Mouse (Mus musculus): ENCODE measurements around the gene Pigl. TPM values are rescaled to one million over a fixed set of nuclear protein-coding genes. Genes with fewer than 3 reads are reported as not detected.

Gene Pigl
- total RNA-seq, 2 experiments from 2014 or later: 7.2 to 10.0 TPM

DNA sequence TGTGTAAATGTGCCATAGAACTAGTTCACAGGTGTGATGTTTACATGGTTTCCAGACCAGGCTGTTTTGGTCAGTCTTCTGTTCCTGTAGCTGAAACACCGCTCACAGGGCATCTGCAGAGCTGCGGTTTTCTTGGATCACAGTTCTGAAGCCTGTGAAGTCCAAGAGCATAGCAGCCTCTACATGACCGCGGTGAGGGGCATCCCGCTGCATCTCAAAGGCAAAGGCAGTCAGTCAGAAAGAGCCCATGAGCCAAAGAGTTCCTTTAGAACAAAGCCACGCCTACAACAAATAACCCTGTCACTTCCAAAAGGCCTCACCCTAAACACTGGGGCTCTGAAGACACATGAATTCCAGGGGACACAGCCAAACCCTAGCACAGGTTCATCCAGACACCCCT, 55.1 kb downstream of the Pigl start:
- DNase-seq: no peak

DNA sequence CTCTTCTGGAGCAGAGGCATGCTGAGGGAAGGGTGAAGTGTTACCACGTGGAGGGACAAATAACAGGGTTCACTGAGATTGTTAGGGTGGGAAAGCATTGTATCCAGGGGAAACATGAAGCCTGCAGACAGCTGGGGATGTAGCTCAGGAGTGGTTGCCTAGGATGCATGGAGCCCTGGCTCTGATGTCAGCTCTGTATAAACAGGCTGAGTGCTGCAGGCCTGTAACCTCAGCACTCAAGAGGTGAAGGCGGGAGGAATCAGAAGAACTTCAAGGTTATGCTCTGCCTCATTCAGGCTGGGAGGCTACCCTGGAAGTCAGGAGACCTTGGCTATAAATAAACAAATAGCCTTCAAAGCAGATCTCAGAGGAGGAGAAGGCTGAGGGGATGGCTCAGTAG, 60.7 kb downstream of the Pigl start:
- DNase-seq: peak; percentile 29 to 65

DNA sequence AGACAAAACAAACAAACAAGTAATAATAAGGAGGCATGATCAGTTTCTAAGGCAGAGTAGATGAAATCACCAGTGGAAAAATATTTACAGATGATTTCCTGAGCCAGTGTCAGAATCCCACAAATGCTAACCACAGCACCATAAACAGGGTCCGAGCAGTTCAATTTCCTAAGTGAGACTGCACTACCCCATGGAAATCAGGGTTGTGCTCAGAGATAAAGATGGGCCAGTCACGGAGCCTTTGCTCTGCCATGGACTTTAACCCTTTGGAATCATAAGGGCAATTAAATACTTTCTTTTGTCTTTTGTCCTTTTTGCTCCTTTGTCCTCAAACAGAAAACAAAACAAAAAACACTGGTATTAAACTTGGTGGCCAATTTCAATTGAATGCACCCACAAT, 64.0 kb downstream of the Pigl start:
- no peak for DNase-seq

DNA sequence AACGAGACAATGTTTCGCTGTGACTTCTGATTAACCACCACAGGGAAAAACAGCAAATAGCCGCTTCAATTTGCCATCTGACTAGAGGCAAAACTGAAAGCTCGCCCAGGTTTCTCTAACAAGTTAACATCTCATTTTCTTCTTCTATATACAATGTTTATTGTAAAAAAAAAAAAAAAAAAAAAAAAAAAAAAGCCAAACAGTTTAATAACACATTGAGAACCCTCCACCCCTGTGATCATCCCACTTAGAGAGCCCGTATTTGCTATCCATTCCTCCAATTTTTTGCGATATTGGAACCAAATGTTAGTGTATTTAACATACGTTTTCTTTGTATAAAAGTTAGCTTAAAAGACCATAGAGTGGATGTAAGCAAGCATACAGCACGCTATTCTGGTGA, 78.8 kb downstream of the Pigl start:
- DNase-seq: no peak

DNA sequence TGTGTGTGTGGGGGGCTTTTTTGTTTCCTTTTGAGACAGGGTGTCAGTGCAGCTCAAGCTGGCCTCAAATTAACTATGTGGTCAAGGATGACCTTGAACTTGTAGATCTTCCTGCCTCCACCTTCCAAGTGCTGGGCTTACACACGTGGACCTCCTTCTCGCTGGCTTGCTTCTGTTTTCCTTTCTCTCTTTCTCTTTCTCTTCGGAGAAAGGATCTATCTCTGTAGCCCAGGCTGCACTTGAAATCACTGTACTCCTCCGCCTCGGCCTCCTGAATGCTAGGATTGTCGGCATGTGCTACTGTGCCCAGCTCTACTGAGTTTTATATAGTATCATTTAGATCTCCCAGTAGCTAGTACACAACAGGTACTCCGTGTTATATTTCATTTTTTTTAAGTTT, 79.3 kb downstream of the Pigl start:
- DNase-seq: no peak

DNA sequence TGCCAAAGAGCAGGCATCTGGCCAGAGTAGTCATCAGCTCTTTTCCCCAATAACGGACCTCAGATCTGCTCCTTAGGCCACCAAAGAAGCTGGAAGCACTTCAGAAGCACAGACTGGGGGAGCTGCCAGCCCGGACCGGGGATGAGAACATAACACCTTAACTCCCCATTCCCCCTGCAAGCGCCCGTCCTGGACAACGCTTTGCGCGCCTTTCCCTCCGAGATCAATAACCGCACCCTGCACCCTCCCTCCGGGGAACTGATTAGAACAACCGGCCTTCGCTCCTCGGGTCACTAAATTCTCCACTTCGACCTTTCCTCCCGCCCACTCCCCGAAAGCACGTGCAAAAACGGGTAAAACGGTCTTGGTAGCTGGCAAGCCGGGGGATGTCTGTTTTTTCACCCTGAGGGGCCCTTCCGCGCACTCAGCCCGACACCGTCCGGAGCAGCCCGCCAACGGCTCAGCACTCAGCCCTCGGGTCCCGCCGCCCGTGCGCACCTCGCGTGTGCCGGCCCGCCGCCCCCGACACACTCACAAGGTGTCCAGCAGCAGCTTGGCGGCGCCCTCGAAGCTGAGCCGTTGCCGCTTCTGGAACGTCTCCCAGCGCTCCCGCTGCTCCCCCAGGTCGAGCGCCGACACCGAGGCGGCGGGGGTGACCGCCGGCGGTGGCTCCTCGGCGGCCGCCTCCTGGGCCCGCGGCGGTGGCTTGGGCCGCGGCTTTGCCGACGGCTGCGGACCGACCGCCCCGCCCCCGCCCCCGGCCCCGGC, 80.2 kb downstream of the Pigl start:
- DNase-seq: peak; percentile 65 to 76

DNA sequence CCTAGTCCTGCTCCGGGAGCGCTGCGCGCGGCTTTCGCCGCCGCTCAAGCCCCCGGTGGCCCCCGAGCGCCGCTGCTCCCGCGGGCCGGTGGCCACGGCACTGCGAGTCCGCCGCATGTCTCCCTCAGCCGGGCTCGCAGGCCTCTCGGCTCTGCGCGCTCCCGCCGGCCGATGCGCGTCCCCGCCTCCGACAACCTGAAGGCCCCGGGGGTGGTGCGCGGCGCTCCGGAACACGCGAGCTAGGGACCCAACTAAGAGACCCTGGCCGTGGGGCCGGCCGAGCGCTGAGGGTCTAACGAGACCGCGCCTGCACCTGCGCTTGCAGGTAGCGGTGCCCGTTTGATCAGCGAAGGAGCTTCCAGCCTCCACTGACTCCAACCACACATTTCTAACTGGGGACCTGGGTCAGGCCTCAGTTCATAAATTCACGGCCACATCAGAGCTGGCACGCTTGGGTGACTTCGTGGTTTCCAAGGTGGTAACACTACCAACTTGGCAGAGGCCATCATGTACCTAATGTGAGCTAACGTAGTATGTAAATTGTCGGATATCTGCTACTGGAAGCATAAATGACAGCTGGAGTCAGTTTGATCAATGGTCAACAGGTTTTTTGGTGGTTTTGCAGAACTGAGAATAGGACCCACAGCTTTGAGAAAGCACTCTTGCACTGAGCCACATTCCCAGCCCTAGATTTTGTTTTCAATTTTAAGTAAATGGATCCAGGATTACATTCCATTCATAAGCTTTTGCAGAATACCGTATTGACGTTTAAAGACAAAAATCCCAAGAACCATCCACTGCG, 81.0 kb downstream of the Pigl start, which contains the start of gene Cenpv:
Cenpv (minus strand) TSS at position 173 of the 802 bp plus-strand sequence.
- peak; percentile 85 to 91 for DNase-seq

DNA sequence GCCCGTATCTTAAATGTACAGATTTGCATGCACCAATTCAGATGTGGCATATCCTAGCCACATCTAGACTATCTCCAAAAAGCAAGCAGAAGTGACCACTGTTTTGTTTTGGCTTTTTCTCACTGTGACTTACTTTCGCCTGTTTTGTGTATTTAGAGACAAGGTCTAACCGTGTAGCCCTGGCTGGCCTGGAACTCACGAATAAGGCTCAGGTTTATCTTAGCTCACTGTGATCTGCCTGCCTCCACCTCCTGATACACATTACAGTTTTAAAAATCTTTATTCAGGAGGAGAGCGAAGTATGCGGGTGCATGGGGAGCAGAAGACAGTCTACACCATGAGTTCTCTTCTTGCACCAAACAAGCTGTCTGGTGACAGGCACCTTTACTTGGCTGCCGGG, 81.9 kb downstream of the Pigl start:
- no peak for DNase-seq

DNA sequence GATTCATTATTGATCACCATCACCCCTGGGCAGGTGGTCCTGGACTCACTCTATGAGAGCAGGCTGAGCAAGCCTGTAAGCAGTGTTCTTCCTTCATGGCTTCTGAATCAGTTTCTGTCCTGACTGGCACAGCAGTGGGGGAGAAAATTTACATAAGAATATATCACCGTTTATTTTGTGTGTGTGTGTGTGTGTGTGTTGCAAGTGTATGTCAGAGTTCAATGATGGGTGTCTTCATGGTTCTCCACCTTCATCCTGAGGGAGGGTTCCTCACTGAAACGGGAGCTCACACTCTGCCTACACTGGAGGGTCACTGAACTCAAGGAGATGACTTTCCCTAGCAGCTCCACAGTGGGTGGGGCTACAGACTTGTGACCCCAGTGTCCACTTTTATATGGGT, 82.7 kb downstream of the Pigl start:
- DNase-seq: no peak

DNA sequence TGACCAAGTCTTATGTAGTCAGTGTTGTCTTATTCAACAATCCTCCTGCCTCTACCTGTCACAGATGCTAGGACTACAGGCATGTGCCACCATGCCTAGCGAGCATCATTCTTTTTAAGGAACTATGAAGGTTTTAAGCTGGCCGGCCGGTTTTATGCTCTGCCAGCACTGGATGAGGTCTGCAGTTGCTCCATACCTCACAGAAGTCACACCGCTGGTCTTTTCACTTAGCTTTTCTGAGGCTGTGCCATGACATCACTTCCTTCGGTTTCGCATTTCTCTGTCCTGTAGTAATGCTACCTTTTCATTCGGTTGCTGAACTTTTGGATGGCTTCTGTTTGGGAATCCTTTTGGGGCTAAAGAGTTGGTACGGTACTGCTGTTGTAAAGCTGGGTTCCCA, 83.3 kb downstream of the Pigl start:
- no peak for DNase-seq

DNA sequence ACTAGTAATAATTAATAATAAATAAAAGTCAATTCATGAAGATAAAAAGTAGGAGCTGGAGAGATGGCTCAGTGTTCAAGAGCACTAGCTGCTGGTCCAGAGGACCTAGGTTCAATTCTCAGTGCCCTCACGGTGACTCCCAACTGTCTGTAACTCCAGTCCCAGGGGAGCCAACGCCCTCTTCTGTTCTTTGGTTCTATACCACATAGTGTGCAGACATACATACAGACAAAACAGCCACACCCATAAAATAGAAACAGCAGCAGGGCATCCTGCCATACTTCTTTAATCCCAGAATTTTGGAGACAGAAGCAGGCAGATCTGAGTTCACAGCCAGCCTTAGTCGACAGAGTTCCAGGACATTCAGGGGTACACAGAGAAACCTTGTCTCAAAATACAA, 85.7 kb downstream of the Pigl start:
- DNase-seq: no peak

DNA sequence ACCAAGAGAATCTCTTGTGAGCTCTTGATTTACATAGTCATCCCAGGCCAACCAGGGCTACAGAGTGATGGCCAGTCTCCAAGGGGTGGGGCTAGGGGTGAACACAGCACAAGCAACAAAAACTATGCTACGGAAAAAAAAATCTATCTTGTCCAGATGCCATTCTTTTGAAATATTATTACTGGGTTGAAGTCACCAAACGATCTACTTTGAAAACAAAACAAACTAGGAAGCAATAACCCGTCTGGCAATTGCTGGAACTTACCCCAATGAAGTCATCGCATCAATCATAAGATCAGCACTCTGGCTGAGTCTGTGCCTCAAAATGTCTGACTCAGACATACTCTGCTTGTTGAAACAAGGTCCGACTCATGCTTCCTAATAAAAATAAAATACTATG, 91.5 kb downstream of the Pigl start:
- peak; percentile 83 to 92 for DNase-seq

DNA sequence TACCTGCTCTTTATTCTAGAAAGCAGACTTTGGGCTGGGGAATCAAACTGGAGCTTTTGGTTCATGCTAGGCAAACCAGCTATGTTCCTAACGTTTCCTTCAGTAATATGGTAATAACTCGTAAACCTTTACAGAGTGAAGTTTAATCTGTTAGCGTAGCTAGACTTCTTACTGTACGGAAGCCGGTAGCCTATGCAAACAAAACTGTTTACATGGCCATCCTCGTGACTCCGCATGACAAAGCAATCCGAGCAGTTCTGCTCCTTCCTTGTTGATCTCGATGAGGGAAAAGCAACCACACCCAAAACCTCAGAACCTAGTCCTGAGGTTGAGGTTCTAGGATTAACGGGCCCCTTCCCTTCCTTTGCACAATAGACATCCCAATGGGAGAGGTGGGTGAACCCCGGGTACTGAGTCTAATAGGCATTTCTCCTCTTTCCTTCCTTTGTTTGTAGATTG, 92.0 kb downstream of the Pigl start:
- peak; percentile 44 to 58 for DNase-seq

DNA sequence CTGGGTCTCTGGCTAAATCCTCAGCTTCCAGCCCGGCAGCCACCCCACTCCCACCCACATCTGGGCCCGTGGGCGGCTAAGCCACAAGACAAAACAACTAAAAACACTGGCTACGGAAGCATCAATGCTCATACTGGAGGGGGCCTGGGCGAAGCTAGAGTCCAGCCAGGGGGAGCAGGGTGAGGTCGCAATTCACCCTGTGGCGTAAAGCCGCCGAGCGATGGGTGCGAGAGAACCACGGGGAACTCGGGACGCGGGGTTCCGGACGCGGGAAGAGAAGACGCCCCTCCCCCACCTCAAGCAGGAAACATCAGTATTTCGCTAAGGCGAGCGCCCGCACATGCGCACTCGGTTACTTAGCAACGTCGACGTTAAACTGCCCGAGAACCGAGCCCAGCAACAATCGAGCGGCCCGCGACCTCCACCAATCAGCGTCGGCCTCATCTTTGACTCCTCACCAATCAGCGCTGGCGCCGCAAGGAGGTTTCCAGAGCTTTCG, 92.5 kb downstream of the Pigl start, which contains the start of gene Ubb:
Ubb (plus strand) TSS at position 445 of the 499 bp plus-strand sequence.
- peak; percentile 99 to 100 for DNase-seq

DNA sequence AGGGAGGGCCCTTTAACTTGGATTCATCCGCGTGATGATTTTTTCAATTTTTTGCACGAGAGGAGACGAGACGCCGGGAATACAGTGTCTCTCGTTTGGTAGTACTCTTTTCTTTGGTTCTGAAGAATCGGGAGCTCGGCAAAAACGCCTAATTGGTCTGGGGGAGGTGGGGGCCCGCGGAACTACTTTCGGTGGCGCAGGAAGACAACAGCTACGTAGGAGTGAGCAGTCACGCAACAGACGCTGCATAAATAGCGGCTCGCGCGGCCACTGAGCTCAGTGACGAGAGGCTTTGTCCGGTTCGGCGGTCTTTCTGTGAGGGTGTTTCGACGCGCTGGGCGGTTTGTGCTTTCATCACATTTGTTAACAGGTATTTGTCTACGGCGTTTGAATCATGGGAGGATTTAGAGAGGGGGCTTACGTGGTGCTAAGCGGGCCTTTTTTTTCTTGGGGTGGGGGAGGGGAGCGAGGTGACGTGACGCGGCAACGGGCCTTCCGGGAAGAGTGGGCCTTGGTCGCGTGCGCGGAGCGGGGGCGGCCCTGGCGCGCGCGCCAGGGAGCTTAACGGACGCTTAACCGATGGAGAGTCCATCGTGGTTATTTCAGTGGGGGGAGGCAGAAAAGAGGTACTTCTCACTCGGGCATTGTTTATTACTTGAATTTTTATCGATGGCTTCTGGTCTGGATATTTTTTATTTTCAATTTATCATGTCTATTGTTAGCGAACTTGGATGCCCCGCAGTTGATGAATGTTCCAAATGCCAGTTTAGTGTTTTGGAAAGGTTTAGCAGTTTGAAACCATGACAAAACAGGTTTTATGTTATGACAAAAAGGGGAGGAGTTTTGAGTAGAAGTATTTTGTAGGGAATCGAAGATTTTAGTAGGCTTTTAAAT, 93.2 kb downstream of the Pigl start:
- peak; percentile 90 to 92 for DNase-seq

DNA sequence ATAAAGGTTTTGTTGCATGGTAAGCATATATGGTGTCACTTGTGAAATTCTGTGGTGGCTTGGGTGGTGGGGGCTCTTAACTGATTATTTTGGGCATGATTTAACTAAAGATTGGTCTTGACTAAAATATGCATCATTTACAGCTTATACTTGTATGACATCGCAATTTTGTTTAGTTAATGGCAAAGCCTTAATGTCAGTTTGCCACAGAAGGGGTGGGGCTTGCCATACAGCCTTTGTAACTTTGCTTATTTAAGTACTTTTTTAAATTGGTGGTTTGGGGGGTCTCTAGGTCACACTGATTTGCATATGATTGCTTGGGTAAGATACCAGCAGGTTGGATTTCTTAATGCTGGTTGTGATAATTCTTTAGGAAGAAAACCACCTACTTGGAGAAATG, 94.9 kb downstream of the Pigl start:
- no peak for DNase-seq

DNA sequence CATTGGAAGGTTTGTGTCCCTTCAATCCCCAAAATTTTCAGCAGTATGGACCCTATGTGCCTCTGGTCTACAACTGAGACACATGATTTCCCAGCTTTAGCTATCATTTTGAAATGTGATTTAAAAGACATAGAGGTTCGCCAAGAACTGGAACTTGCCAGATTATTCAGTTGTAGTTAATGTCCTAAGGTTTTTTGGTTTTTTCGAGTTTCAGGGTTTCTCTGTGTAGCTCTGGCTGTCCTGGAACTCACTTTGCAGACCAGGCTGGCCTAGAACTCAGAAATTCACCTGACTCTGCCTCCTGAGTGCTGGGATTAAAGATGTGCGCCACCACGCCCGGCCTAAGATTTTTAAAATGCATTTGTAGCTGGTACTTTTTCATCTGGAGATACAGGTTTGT, 95.4 kb downstream of the Pigl start:
- DNase-seq: no peak

DNA sequence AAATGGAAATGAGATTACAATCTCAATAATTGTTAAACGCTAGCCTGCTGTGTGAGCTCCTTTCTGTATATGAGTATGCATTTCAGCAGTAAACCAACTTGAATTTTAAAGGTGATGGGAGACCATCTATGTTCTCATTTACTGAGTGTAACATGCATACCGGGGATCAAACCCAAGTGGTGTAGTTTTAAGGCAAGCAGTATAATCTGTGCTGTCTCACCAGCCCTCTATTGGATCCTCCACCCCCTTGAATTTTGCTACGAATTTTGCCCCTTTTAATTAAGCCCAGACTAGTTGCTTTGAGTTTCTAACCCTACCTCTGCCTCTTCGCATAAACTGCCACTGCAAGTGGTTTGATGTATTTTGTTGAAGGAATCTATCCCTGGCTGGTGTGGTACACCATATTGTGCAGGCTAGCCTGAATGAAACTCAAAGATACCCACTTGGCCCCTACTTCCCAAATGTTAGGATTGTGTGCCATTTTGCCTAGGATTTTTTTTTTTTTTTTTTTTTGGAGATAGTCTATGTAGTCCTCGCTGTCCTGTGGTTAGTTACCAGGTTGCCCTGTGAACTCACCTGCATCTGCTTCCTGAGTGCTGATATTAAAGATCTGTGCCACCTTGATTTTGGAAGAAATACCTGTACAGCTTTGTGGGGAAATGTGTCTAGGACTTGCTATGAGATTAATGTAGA, 96.0 kb downstream of the Pigl start:
- no peak for DNase-seq

DNA sequence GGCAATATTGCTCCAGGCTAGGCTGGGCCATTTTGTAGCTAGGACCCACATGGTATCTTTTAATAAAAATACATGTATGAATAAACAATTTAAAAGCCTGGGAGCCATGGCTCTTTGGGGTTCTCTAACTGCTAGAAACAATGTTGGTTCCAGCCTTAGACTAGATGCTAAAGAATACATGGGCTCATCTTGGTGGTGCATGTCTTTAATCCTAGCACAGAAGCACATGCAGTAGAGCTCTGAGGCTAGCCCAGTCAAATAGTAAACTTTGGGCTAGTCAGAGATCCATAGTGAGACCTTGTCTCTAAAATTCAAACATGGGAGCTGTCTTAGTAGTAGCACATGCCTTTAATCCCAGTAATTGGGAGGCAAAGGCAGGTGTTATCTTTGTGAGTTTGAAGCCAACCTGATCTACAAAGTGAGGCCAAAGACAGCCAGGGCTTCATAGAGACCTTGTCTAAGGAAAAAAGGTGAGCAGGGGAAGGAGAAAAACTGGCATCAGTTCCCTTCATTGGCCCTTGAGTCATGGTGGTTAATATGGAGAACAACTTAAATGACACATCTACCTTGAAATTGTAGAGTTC, 96.8 kb downstream of the Pigl start:
- no peak for DNase-seq

DNA sequence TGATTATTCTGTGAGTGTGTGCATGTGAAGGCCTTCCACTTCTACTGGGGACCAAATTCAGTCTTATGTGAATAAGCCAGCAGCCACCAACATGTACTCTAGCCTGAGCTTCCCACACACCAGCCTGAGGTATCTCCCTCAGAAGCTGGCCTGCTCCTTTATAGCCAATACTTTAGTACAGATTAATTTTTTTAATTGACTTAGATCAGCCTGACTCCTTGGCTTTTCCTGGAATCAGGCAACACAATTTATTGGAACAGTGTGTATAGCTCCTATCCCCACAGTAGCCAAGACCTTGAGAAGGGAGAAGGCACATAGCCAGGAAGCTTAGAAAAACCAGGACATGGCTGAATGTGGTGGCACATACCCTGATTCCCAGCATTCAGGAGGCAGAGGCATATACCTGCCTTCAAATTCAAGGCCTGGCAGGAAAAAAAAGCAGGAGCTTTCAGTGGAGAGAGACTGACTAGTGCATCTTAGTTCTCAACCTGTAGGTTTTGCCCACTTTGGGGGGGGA, 97.7 kb downstream of the Pigl start:
- peak in 1 of 2 experiments; percentile 55 for DNase-seq

DNA sequence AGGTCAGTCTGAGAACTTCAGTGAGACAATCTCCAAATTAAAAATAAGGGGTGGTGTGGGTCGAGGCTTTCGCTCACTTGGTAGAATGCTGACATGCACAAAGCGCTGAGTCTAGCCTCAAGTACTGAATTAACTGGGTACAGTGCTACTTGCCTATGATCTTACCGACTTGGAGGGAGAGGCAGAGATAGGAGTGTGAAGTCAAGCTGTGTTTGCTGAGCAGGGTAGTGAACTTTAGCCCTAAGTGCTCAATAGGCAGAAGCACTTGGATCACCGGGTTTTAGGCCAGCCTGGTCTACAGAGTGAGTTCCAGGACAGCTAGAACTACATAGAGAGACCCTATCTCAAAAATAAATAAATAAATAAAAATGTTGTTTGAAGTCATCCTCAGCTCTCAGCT, 98.9 kb downstream of the Pigl start:
- no peak for DNase-seq

All from adrenal gland, postnatal 36 days (tissue).